Mouse (Mus musculus) stomach, embryonic 16.5 days (tissue): ENCODE measurements around the gene Ncbp2. TPM values are rescaled to one million over a fixed set of nuclear protein-coding genes. Genes with fewer than 3 reads are reported as not detected.

Experiments used
- microRNA-seq: library from miRNA; unstranded; fragments of <30 nt; microRNA quantifications from one replicate; pipeline ENCODE4, GENCODE M21; 2016
- polyA plus RNA-seq: library from polyadenylated mRNA; unstranded; fragments of >200 nt; fragmentation: Nextera tagmentation; extraction: Ambion mirVana; gene quantifications from 2 replicates; pipeline ENCODE4 v1.2.1, GENCODE M21; 2015

The Ncbp2 gene
- polyA plus RNA-seq, 1 experiment from 2014 or later: 97.9 TPM

Small RNA genes lying within 50 kb of the gene (microRNA-seq; reads per million reads assigned to microRNA genes)
- not detected for gene Gm26269

Other genes with a start within 250 kb of the Ncbp2 start
- 4.8 and 6.1 TPM in 2 replicates for gene Meltf, start 69.7 kb upstream of the Ncbp2 start, polyA plus RNA-seq
- gene Pigz, start 14.7 kb upstream of the Ncbp2 start, polyA plus RNA-seq: 0.96 and 1.5 TPM in 2 replicates
- gene 0610012G03Rik, start within 50 bp of the Ncbp2 start, polyA plus RNA-seq: 81.6 and 84.9 TPM in 2 replicates
- gene Senp5, start 54.8 kb downstream of the Ncbp2 start, polyA plus RNA-seq: 13.2 TPM in 2 replicates
- gene Pak2, start 130.8 kb downstream of the Ncbp2 start, polyA plus RNA-seq: 38.0 and 38.7 TPM in 2 replicates
- gene Pigx, start 151.2 kb downstream of the Ncbp2 start, polyA plus RNA-seq: 74.6 and 80.1 TPM in 2 replicates
- 27.0 and 28.7 TPM in 2 replicates for gene Cep19, start 151.3 kb downstream of the Ncbp2 start, polyA plus RNA-seq
- 17.6 and 21.9 TPM in 2 replicates for gene Nrros, start 217.1 kb downstream of the Ncbp2 start, polyA plus RNA-seq
- gene Bex6, start 231.3 kb downstream of the Ncbp2 start, polyA plus RNA-seq: 0.14 TPM in 1 of 2 replicates, not detected in the other